Mouse (Mus musculus) CH12.LX (cell line): ENCODE data around the gene Mknk2. TPM values are rescaled to one million over a fixed set of nuclear protein-coding genes. Genes with fewer than 3 reads are reported as not detected.

Experiments used
- DNase-seq: peaks from one replicate; pipeline ENCODE4 v3.0.0-alpha.2; 2013; ENCODE audit errors: extremely low read depth
- H3K27ac ChIP-seq: 2 replicates; pipeline ENCODE4 v1.5.1; 2012; ENCODE audit warnings: low read depth, mild to moderate bottlenecking, control low read depth, moderate library complexity; ENCODE audit not compliant: insufficient read depth
- H3K27me3 ChIP-seq: replicated peaks from 2 replicates; pipeline ENCODE3; 2012; ENCODE audit warnings: inconsistent platforms
- H3K36me3 ChIP-seq, 2 experiments: replicated peaks in 1 of 2; 2 replicates each; pipeline versions ENCODE3 to v1.6.1; 2012; ENCODE audit warnings: inconsistent platforms in 1 of 2, low read length in 1 of 2, mild to moderate bottlenecking in 1 of 2, mixed read lengths in 1 of 2, moderate library complexity in 1 of 2; ENCODE audit not compliant: control insufficient read depth in 1 of 2, insufficient read depth in 1 of 2
- H3K4me1 ChIP-seq, 2 experiments: 2 replicates each; pipeline ENCODE4 v1.6.1; 2012; ENCODE audit warnings: inconsistent platforms in 1 of 2, moderate library complexity in 1 of 2; ENCODE audit not compliant: insufficient read depth in 2 of 2, control insufficient read depth in 1 of 2
- H3K4me2 ChIP-seq: 2 replicates; pipeline ENCODE4 v1.6.1; 2012; ENCODE audit warnings: low read depth, mild to moderate bottlenecking, control low read depth; ENCODE audit not compliant: poor library complexity, insufficient read depth, severe bottlenecking
- H3K4me3 ChIP-seq, 3 experiments: fragments of 150-350 bp in 1 of 3; sonication (generic) in 1 of 3; replicated peaks in 1 of 3; 2 replicates each; pipeline versions ENCODE3 to v1.5.1; 2011 to 2012; ENCODE audit warnings: low read depth in 2 of 3, low read length in 2 of 3, mild to moderate bottlenecking in 2 of 3, moderate library complexity in 2 of 3, control low read depth in 1 of 3, improper control_type of control experiment in 1 of 3, inconsistent platforms in 1 of 3, mixed read lengths in 1 of 3; ENCODE audit not compliant: poor library complexity in 1 of 3
- H3K79me2 ChIP-seq: replicated peaks from 2 replicates; pipeline ENCODE4 v1.6.1; 2012; ENCODE audit warnings: mild to moderate bottlenecking, moderate library complexity; ENCODE audit not compliant: control insufficient read depth, poor library complexity, insufficient read depth, severe bottlenecking; ENCODE audit errors: extremely low read depth
- H3K9ac ChIP-seq: 2 replicates; pipeline ENCODE4 v1.6.1; 2012; ENCODE audit warnings: low read depth, mild to moderate bottlenecking, control low read depth, moderate library complexity; ENCODE audit not compliant: insufficient read depth
- H3K9me3 ChIP-seq: replicated peaks from 2 replicates; pipeline ENCODE3; 2012; ENCODE audit warnings: low read length, inconsistent platforms, mixed read lengths
- BHLHE40 ChIP-seq: IDR thresholded peaks from 2 replicates; pipeline ENCODE4 v1.6.1; 2011; ENCODE audit warnings: mild to moderate bottlenecking, low read depth, low read length, improper control_type of control experiment
- CHD1 ChIP-seq: IDR thresholded peaks from 2 replicates; pipeline ENCODE4 v1.6.1; 2012; ENCODE audit warnings: low read depth, low read length, improper control_type of control experiment, inconsistent platforms
- CHD2 ChIP-seq: IDR thresholded peaks from 2 replicates; pipeline ENCODE4 v1.6.1; 2011; ENCODE audit warnings: low read length, improper control_type of control experiment
- CTCF ChIP-seq, 2 experiments: IDR thresholded peaks in 1 of 2; conservative IDR thresholded peaks in 1 of 2; 2 replicates each; pipeline ENCODE4 v1.5.1; 2011 to 2012; ENCODE audit warnings: low read depth in 2 of 2, low read length in 2 of 2, improper control_type of control experiment in 1 of 2, inconsistent platforms in 1 of 2, mild to moderate bottlenecking in 1 of 2, moderate library complexity in 1 of 2
- E2F4 ChIP-seq: IDR thresholded peaks from 2 replicates; pipeline ENCODE4 v1.6.1; 2011; ENCODE audit warnings: low read depth, low read length, improper control_type of control experiment; ENCODE audit not compliant: insufficient replicate concordance
- ELF1 ChIP-seq: IDR thresholded peaks from 2 replicates; pipeline ENCODE4 v1.6.1; 2014; ENCODE audit warnings: low read depth, mild to moderate bottlenecking, inconsistent platforms, low read length, improper control_type of control experiment
- EP300 ChIP-seq: IDR thresholded peaks from 2 replicates; pipeline ENCODE4 v1.6.1; 2011; ENCODE audit warnings: low read length, improper control_type of control experiment
- ETS1 ChIP-seq: conservative IDR thresholded peaks from 2 replicates; pipeline ENCODE4 v1.6.1; 2012; ENCODE audit warnings: low read depth, mild to moderate bottlenecking, inconsistent platforms, low read length, improper control_type of control experiment, moderate library complexity
- GABPA ChIP-seq: IDR thresholded peaks from 2 replicates; pipeline ENCODE4 v1.6.1; 2012; ENCODE audit warnings: low read depth, low read length, improper control_type of control experiment, inconsistent platforms; ENCODE audit not compliant: insufficient replicate concordance
- HCFC1 ChIP-seq: IDR thresholded peaks from 2 replicates; pipeline ENCODE4 v1.6.1; 2012; ENCODE audit warnings: low read depth, mild to moderate bottlenecking, inconsistent platforms, low read length, improper control_type of control experiment
- IRF4 ChIP-seq: IDR thresholded peaks from 2 replicates; pipeline ENCODE4 v1.6.1; 2014; ENCODE audit warnings: low read depth, mild to moderate bottlenecking, inconsistent platforms, low read length, improper control_type of control experiment
- JUN ChIP-seq: IDR thresholded peaks from 2 replicates; pipeline ENCODE4 v1.6.1; 2011; ENCODE audit warnings: low read depth, mild to moderate bottlenecking, low read length, improper control_type of control experiment, moderate library complexity; ENCODE audit not compliant: insufficient read depth
- JUND ChIP-seq: conservative IDR thresholded peaks from 2 replicates; pipeline ENCODE4 v1.6.1; 2011; ENCODE audit warnings: low read depth, low read length, improper control_type of control experiment
- KAT2A ChIP-seq: IDR thresholded peaks from 2 replicates; pipeline ENCODE4 v1.6.1; 2012; ENCODE audit warnings: low read length, improper control_type of control experiment, inconsistent platforms; ENCODE audit not compliant: insufficient replicate concordance
- MAFK ChIP-seq: IDR thresholded peaks from 2 replicates; pipeline ENCODE4 v1.6.1; 2011; ENCODE audit warnings: low read length, improper control_type of control experiment; ENCODE audit not compliant: insufficient replicate concordance
- MAX ChIP-seq: IDR thresholded peaks from 2 replicates; pipeline ENCODE4 v1.6.1; 2011; ENCODE audit warnings: low read length, improper control_type of control experiment
- MAZ ChIP-seq: IDR thresholded peaks from 2 replicates; pipeline ENCODE4 v1.6.1; 2012; ENCODE audit warnings: low read depth, mild to moderate bottlenecking, inconsistent platforms, low read length, improper control_type of control experiment, moderate library complexity
- MEF2A ChIP-seq: IDR thresholded peaks from 2 replicates; pipeline ENCODE4 v1.6.1; 2014; ENCODE audit warnings: low read depth, mild to moderate bottlenecking, inconsistent platforms, low read length, improper control_type of control experiment, borderline replicate concordance
- MXI1 ChIP-seq: IDR thresholded peaks from 2 replicates; pipeline ENCODE4 v1.6.1; 2011; ENCODE audit warnings: mild to moderate bottlenecking, low read depth, low read length, improper control_type of control experiment
- MYC ChIP-seq: IDR thresholded peaks from 2 replicates; pipeline ENCODE4 v1.6.1; 2011; ENCODE audit warnings: low read depth, mild to moderate bottlenecking, improper control_type of control experiment, low read length
- NELFE ChIP-seq: IDR thresholded peaks from 2 replicates; pipeline ENCODE4 v1.6.1; 2011; ENCODE audit warnings: low read depth, low read length, improper control_type of control experiment
- NRF1 ChIP-seq: IDR thresholded peaks from 2 replicates; pipeline ENCODE4 v1.6.1; 2014; ENCODE audit warnings: low read depth, mild to moderate bottlenecking, inconsistent platforms, low read length, improper control_type of control experiment, moderate library complexity
- PAX5 ChIP-seq: IDR thresholded peaks from 2 replicates; pipeline ENCODE4 v1.6.1; 2012; ENCODE audit warnings: low read length, inconsistent platforms, mixed read lengths
- POLR2A ChIP-seq: IDR thresholded peaks from 2 replicates; pipeline ENCODE4 v1.6.1; 2011; ENCODE audit warnings: low read depth, mild to moderate bottlenecking, improper control_type of control experiment, low read length
- POLR2AphosphoS2 ChIP-seq: IDR thresholded peaks from 2 replicates; pipeline ENCODE4 v1.6.1; 2011; ENCODE audit warnings: low read depth, low read length, improper control_type of control experiment
- RAD21 ChIP-seq: IDR thresholded peaks from 2 replicates; pipeline ENCODE4 v1.6.1; 2011; ENCODE audit warnings: low read depth, mild to moderate bottlenecking, low read length, improper control_type of control experiment, moderate library complexity
- RCOR1 ChIP-seq: conservative IDR thresholded peaks from 2 replicates; pipeline ENCODE4 v1.6.1; 2012; ENCODE audit warnings: low read depth, mild to moderate bottlenecking, inconsistent platforms, low read length, improper control_type of control experiment
- SIN3A ChIP-seq: IDR thresholded peaks from 2 replicates; pipeline ENCODE4 v1.6.1; 2012; ENCODE audit warnings: low read length, improper control_type of control experiment, inconsistent platforms
- SMC3 ChIP-seq: IDR thresholded peaks from 2 replicates; pipeline ENCODE4 v1.6.1; 2011; ENCODE audit warnings: low read depth, low read length, improper control_type of control experiment
- TBP ChIP-seq: conservative IDR thresholded peaks from 2 replicates; pipeline ENCODE4 v1.6.1; 2011; ENCODE audit warnings: low read depth, low read length, improper control_type of control experiment
- TCF12 ChIP-seq: IDR thresholded peaks from 2 replicates; pipeline ENCODE4 v1.6.1; 2014; ENCODE audit warnings: low read depth, mild to moderate bottlenecking, inconsistent platforms, low read length, improper control_type of control experiment
- UBTF ChIP-seq: IDR thresholded peaks from 2 replicates; pipeline ENCODE4 v1.6.1; 2012; ENCODE audit warnings: low read depth, mild to moderate bottlenecking, inconsistent platforms, low read length, improper control_type of control experiment, moderate library complexity
- USF1 ChIP-seq: IDR thresholded peaks from 2 replicates; pipeline ENCODE4 v1.6.1; 2014; ENCODE audit warnings: low read depth, mild to moderate bottlenecking, inconsistent platforms, low read length, improper control_type of control experiment
- USF2 ChIP-seq: conservative IDR thresholded peaks from 2 replicates; pipeline ENCODE4 v1.6.1; 2011; ENCODE audit warnings: low read depth, low read length, improper control_type of control experiment
- ZC3H11A ChIP-seq: IDR thresholded peaks from 2 replicates; pipeline ENCODE4 v1.6.1; 2012; ENCODE audit warnings: low read depth, mild to moderate bottlenecking, inconsistent platforms, low read length, improper control_type of control experiment
- ZKSCAN1 ChIP-seq: IDR thresholded peaks from 2 replicates; pipeline ENCODE4 v1.6.1; 2012; ENCODE audit warnings: low read depth, inconsistent platforms, low read length, improper control_type of control experiment, borderline replicate concordance
- ZMIZ1 ChIP-seq: IDR thresholded peaks from 2 replicates; pipeline ENCODE4 v1.6.1; 2012; ENCODE audit warnings: low read depth, mild to moderate bottlenecking, inconsistent platforms, low read length, improper control_type of control experiment
- ZNF384 ChIP-seq: IDR thresholded peaks from 2 replicates; pipeline ENCODE4 v1.6.1; 2012; ENCODE audit warnings: low read depth, low read length, improper control_type of control experiment, inconsistent platforms
- dilution Hi-C: fragments of 300-500 bp; cut with MboI; formaldehyde crosslinking; loops from 2 replicates; pipeline ENCODE4 v1.14.3; 2020; ENCODE audit warnings: low sequenced_read_pairs; ENCODE audit not compliant: extremely low pct_unique_long_range_greater_than_20kb, extremely low pct_ligation_motif_present
- in situ Hi-C: fragments of 300-500 bp; cut with MboI; formaldehyde crosslinking; loops from 3 replicates; pipeline ENCODE4 v1.14.3; 2019; ENCODE audit warnings: low sequenced_read_pairs, low pct_ligation_motif_present, low pct_unique_long_range_greater_than_20kb, mixed read lengths
- polyA plus RNA-seq: library from polyadenylated mRNA; unstranded; fragments of >175 nt; gene quantifications from 2 replicates; pipeline ENCODE4 v1.2.1, GENCODE M21; 2012; ENCODE audit warnings: low read depth; ENCODE audit not compliant: insufficient read length
- total RNA-seq, 2 experiments: library from RNA; depleted of rRNA; stranded (reverse); fragments of 300-350 nt in 1 of 2; fragments of >200 nt in 1 of 2; gene quantifications; 2 replicates each; pipeline ENCODE4 v1.2.3; 2012 to 2014

Gene Mknk2
- total and polyA plus RNA-seq, 3 experiments, result 91.5 to 199 (median 138) TPM

GRCm38 (mm10) chr10:80621940-80622660 is 55.8 kb downstream of the Mknk2 start:
- TF ChIP-seq JUND, result no peak
- no peak for TF ChIP-seq ZKSCAN1
- peak; percentile 79 for TF ChIP-seq ETS1
- TF ChIP-seq IRF4, result peak; percentile 19; the same call in 1 of the 2 replicates
- no peak for TF ChIP-seq USF2
- peak; percentile 57 for TF ChIP-seq BHLHE40
- peak; percentile 68 for TF ChIP-seq POLR2A
- TF ChIP-seq MYC, result peak; percentile 55; the same call in 1 of the 2 replicates
- no peak for TF ChIP-seq JUN
- peak; percentile 73; the same call in 1 of the 2 replicates for TF ChIP-seq TBP
- no peak for TF ChIP-seq USF1
- TF ChIP-seq MAX, result no peak
- TF ChIP-seq HCFC1, result peak; percentile 78
- peak; percentile 88 for TF ChIP-seq GABPA
- TF ChIP-seq ZMIZ1, result no peak
- no peak for TF ChIP-seq CHD2
- peak; percentile 97 for TF ChIP-seq SIN3A
- no peak for TF ChIP-seq RCOR1
- TF ChIP-seq CTCF (conservative IDR thresholded peaks at IDR 0.05 in 1 of 2, IDR thresholded peaks at IDR 0.05 in 1 of 2; ENCODE audit: low read depth in 2 of 2, low read length in 2 of 2), result no peak
- peak; percentile 82; the same call in 1 of the 2 replicates for TF ChIP-seq E2F4
- peak; percentile 67; the same call in 1 of the 2 replicates for TF ChIP-seq KAT2A
- no peak for TF ChIP-seq NRF1
- no peak for TF ChIP-seq SMC3
- no peak for TF ChIP-seq ZC3H11A
- TF ChIP-seq EP300, result no peak
- no peak for TF ChIP-seq ZNF384
- TF ChIP-seq MXI1, result peak; percentile 95
- peak; percentile 85 for TF ChIP-seq ELF1
- no peak for TF ChIP-seq PAX5
- no peak for TF ChIP-seq CHD1
- TF ChIP-seq RAD21, result no peak
- no peak for TF ChIP-seq MAZ
- TF ChIP-seq NELFE, result no peak; the same call in 1 of the 2 replicates
- peak; percentile 11; the same call in 1 of the 2 replicates for TF ChIP-seq TCF12
- no peak for TF ChIP-seq UBTF
- TF ChIP-seq MEF2A, result no peak
- TF ChIP-seq POLR2AphosphoS2, result no peak
- TF ChIP-seq MAFK, result no peak
- peak; percentile 100 for DNase-seq
- peak overlapping the region; percentile 80 for H3K27ac ChIP-seq
- H3K4me2 ChIP-seq, result peak overlapping the region; percentile 98
- peaks cover 3 to 28% of the 10 kb centered on the region in 2 experiments for H3K36me3 ChIP-seq
- H3K4me3 ChIP-seq, result peak overlapping the region; percentile 63 to 99 (median 87)
- H3K4me1 ChIP-seq, result peaks cover 20 to 42% of the 10 kb centered on the region in 2 experiments
- H3K9me3 ChIP-seq, result no peaks in the 10 kb centered on the region
- peak overlapping the region; percentile 69 for H3K9ac ChIP-seq
- H3K27me3 ChIP-seq, result no peaks in the 10 kb centered on the region
- in situ Hi-C loops, result no loop called here
- dilution Hi-C loops, result no loop called here
- H3K79me2 ChIP-seq, result peaks cover 25% of the 10 kb centered on the region
